Mouse (Mus musculus) erythroblast, embryonic 14.5 days (primary cell): ENCODE measurements around the gene Rai14.

ENCODE experiments used
- GATA1 ChIP-seq: IDR thresholded peaks from 2 replicates; pipeline ENCODE4 v1.6.1; 2012; ENCODE audit warnings: low read length, inconsistent platforms, mixed read lengths
- TAL1 ChIP-seq: IDR thresholded peaks from 3 replicates; pipeline ENCODE4 v1.6.1; 2012; ENCODE audit warnings: low read length, inconsistent platforms, mixed read lengths

GRCm38 (mm10) chr15:10720188-10720587, 5.8 kb upstream of the Rai14 start:
- TF ChIP-seq TAL1: no peak
- TF ChIP-seq GATA1: no peak
